Mouse (Mus musculus): Measurements from ENCODE around the gene Proser2.

GRCm38 (mm10) chr2:6080037-6080436 lies 50.0 kb downstream of the Proser2 start:
- TF ChIP-seq CTCF (IDR thresholded peaks at IDR 0.05; ENCODE audit: borderline replicate concordance, control insufficient read depth, extremely low read depth, insufficient read depth, low read length, poor library complexity) (no peak), POLR2A (IDR thresholded peaks at IDR 0.05; ENCODE audit: control insufficient read depth, extremely low read depth, insufficient read depth, low read length, poor library complexity) (no peak)

Data from thymus, adult 2 months (tissue).